Mouse (Mus musculus) midbrain, embryonic 15.5 days (tissue): Measurements from ENCODE around the gene Mtnr1a. TPM values are rescaled to one million over a fixed set of nuclear protein-coding genes. Genes with fewer than 3 reads are reported as not detected.
"Not testable (repeated sequence)": the region's sequence is repeated elsewhere in the genome, so short reads cannot be mapped to it uniquely, and the experiment has no call there.

ENCODE experiments used
- ATAC-seq: fragments of 200-750 bp; cut with Nextera tagmentation; replicated peaks from 2 replicates; pipeline ENCODE4 v1.8.0; 2017; ENCODE audit warnings: moderate TSS enrichment
- H3K27ac ChIP-seq: fragments of 300-500 bp; sonication (generic); 2 replicates; pipeline ENCODE4 v1.5.1; 2015; ENCODE audit warnings: mild to moderate bottlenecking, inconsistent platforms
- H3K27me3 ChIP-seq: fragments of 300-500 bp; sonication (generic); replicated peaks from 2 replicates; pipeline ENCODE4 v1.6.1; 2015; ENCODE audit warnings: inconsistent platforms
- H3K36me3 ChIP-seq: fragments of 300-500 bp; sonication (generic); replicated peaks from 2 replicates; pipeline ENCODE4 v1.6.1; 2015; ENCODE audit warnings: inconsistent platforms
- H3K4me1 ChIP-seq: fragments of 300-500 bp; sonication (generic); 2 replicates; pipeline ENCODE4 v1.6.1; 2015; ENCODE audit warnings: inconsistent platforms
- H3K4me2 ChIP-seq: fragments of 300-500 bp; sonication (generic); 2 replicates; pipeline ENCODE4 v1.6.1; 2015; ENCODE audit warnings: inconsistent platforms, mild to moderate bottlenecking, moderate library complexity
- H3K4me3 ChIP-seq: fragments of 300-500 bp; sonication (generic); 2 replicates; pipeline ENCODE4 v1.5.1; 2015; ENCODE audit warnings: mild to moderate bottlenecking, inconsistent platforms
- H3K9ac ChIP-seq: fragments of 300-500 bp; sonication (generic); 2 replicates; pipeline ENCODE4 v1.6.1; 2015; ENCODE audit warnings: mild to moderate bottlenecking, inconsistent platforms
- H3K9me3 ChIP-seq: fragments of 300-500 bp; sonication (generic); 2 replicates; pipeline ENCODE4 v1.6.1; 2016; ENCODE audit warnings: inconsistent platforms
- WGBS: fragments of 180-500 bp; shearing (Covaris S2); methylation state at CpG from one replicate; pipeline ENCODE4 v1.1.7; 2015; ENCODE audit warnings: mixed read lengths; 5-methylcytosine and 5-hydroxymethylcytosine counted together
- polyA plus RNA-seq: library from polyadenylated mRNA; unstranded; fragments of >200 nt; fragmentation: Nextera tagmentation; extraction: Ambion mirVana; gene quantifications from 2 replicates; pipeline ENCODE4 v1.2.1, GENCODE M21; 2015

Mtnr1a gene
- polyA plus RNA-seq, 1 experiment from 2014 or later: 0.45 TPM

- Histone ChIP-seq H3K27me3 (no peaks in the 10 kb centered on the region), H3K27ac (no peak overlapping the region), H3K9me3 (no peaks in the 10 kb centered on the region), H3K4me2 (no peak overlapping the region), H3K9ac (no peak overlapping the region), H3K4me3 (no peak overlapping the region), H3K36me3 (0 out of 2 replicates have a peak, but pooled peaks cover 4% of the 10 kb centered on the region), H3K4me1 (no peaks in the 10 kb centered on the region)
- WGBS: 24% methylated on average over 3 of the region's 3 CpGs
- no peak for ATAC-seq
Measured at GRCm38 (mm10) chr8:45056810-45057209, 12.1 kb upstream of the Mtnr1a start.

DNA sequence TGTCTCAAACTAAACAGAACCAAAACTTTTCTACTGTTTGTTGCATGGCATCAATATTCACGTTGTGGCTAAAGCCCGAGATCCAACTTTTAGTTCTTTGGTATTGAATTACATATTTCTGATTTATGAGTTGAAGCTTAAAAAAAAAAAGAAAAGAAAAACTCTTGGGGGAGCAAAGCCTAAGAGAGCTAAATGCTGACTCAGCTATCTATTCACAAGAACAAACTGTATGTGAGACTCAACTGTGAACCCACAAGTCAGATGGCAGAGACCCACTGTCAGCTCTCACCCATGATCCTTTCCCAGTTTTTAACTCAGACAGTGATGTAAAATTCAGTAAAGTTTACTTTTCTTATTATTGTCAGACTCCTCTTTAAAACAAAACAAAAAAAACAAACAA is 8.9 kb upstream of the Mtnr1a start:
- no peaks in the 10 kb centered on the region for H3K36me3 ChIP-seq
- H3K4me1 ChIP-seq: no peaks in the 10 kb centered on the region
- ATAC-seq: no peak
- no peak overlapping the region for H3K9ac ChIP-seq
- no peak overlapping the region for H3K4me3 ChIP-seq
- no peak overlapping the region for H3K27ac ChIP-seq
- H3K4me2 ChIP-seq: no peak overlapping the region
- 95% methylated on average over 2 of the region's 2 CpGs for WGBS
- no peaks in the 10 kb centered on the region for H3K9me3 ChIP-seq
- H3K27me3 ChIP-seq: no peaks in the 10 kb centered on the region

DNA sequence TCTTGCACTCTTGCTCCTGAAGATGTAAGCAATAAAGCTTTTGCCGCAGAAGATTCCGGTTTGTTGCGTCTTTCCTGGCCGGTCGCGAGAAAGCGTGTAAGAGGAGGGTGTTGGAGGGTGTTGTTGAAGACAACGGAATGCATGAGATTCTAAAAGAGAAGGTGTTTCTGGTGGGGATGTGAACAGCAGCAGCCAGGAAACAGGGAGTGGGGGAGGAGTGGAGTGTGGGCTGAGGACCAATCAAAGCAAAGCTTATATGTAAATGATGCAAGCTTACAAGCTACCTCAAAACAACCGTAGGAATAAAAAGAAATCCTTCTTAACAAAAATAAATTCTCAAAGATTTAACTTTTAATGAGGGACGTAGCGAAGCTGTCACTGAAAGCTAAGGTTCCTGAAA is 6.6 kb upstream of the Mtnr1a start:
- WGBS: 92% methylated on average over 11 of the region's 11 CpGs
- Histone ChIP-seq H3K4me1 (no peaks in the 10 kb centered on the region), H3K9me3 (no peaks in the 10 kb centered on the region), H3K4me2 (no peak overlapping the region), H3K9ac (no peak overlapping the region), H3K27ac (no peak overlapping the region), H3K27me3 (no peaks in the 10 kb centered on the region), H3K4me3 (no peak overlapping the region), H3K36me3 (no peaks in the 10 kb centered on the region)
- no peak for ATAC-seq

GRCm38 (mm10) chr8:45062982-45063924 is 5.7 kb upstream of the Mtnr1a start:
- Histone ChIP-seq H3K4me3 (no peak overlapping the region), H3K4me1 (no peaks in the 10 kb centered on the region), H3K27me3 (no peaks in the 10 kb centered on the region), H3K9ac (no peak overlapping the region), H3K9me3 (no peaks in the 10 kb centered on the region), H3K27ac (no peak overlapping the region), H3K4me2 (no peak overlapping the region), H3K36me3 (no peaks in the 10 kb centered on the region)
- 80% methylated on average over 25 of the region's 25 CpGs for WGBS
- no peak for ATAC-seq

- H3K4me1 ChIP-seq: peaks cover 5% of the 10 kb centered on the region
- ATAC-seq: 0 out of 2 replicates have a peak, but pooled peaks have one; percentile 22
Measured at GRCm38 (mm10) chr8:45064197-45064869, 4.6 kb upstream of the Mtnr1a start.

DNA sequence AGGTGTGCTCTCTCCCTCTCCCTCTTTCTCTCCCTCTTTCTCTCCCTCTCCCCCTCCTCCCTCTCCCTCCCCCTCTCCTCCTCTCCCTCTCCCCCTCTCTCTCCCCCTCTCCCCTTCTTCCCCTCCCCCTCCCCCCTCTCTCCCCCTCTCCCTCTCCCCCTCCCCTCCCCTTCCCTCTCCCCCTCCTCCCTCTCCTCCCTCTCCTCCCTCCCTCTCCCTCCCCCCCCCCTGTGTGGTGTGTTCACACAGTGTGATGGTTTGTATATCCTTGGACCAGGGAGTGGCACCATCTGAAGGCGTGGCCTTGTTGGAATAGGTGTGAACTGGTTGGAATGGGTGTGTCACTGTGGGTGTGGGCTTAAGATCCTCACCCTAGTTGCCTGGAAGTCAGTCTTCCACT is 3.5 kb upstream of the Mtnr1a start:
- WGBS: 100% methylated on average over 1 of the region's 1 CpGs
- not testable (repeated sequence) for H3K9ac ChIP-seq, H3K4me2 ChIP-seq, H3K36me3 ChIP-seq, H3K4me1 ChIP-seq, H3K27ac ChIP-seq, H3K9me3 ChIP-seq, H3K4me3 ChIP-seq, ATAC-seq, H3K27me3 ChIP-seq

More at GRCm38 (mm10) chr8:45064197-45064869, 4.6 kb upstream of the Mtnr1a start:
- H3K9me3 ChIP-seq: no peaks in the 10 kb centered on the region
- H3K9ac ChIP-seq: no peak overlapping the region
- no peak overlapping the region for H3K4me3 ChIP-seq
- WGBS: 23% methylated on average over 8 of the region's 8 CpGs
- no peak overlapping the region for H3K4me2 ChIP-seq
- H3K27me3 ChIP-seq: no peaks in the 10 kb centered on the region
- H3K36me3 ChIP-seq: no peaks in the 10 kb centered on the region
- H3K27ac ChIP-seq: no peak overlapping the region

- H3K27ac ChIP-seq: no peak overlapping the region
- 90% methylated on average over 8 of the region's 8 CpGs for WGBS
- no peaks in the 10 kb centered on the region for H3K27me3 ChIP-seq
- H3K4me3 ChIP-seq: no peak overlapping the region
- no peak overlapping the region for H3K4me2 ChIP-seq
- peaks cover 5% of the 10 kb centered on the region for H3K4me1 ChIP-seq
- H3K9ac ChIP-seq: no peak overlapping the region
- no peaks in the 10 kb centered on the region for H3K36me3 ChIP-seq
- no peaks in the 10 kb centered on the region for H3K9me3 ChIP-seq
- ATAC-seq: no peak
Measured at GRCm38 (mm10) chr8:45070949-45071348, 2.0 kb downstream of the Mtnr1a start.

DNA sequence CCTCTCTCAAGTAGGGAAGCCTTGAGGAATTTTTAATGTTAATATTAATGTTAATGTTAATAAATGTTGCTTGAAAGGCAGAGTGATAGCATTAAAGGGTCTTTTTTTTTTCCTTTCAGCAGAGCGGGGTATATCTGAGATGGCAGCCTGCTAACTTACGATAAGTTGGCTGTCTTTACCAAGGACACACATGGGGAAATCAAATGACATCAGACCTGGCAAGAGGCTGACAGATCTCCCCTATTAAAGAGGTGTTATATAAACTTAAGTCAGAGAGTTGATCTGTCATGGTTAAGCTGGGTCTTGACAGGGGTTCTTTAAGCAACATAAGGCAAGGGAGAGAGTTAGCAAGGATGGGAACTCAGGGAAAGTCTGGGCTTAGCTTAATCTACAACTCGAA is 11.9 kb downstream of the Mtnr1a start:
- no peaks in the 10 kb centered on the region for H3K36me3 ChIP-seq
- no peak overlapping the region for H3K9ac ChIP-seq
- H3K4me2 ChIP-seq: no peak overlapping the region
- no peaks in the 10 kb centered on the region for H3K9me3 ChIP-seq
- no peak for ATAC-seq
- H3K4me1 ChIP-seq: no peaks in the 10 kb centered on the region
- WGBS: 90% methylated on average over 3 of the region's 3 CpGs
- H3K27me3 ChIP-seq: no peaks in the 10 kb centered on the region
- no peak overlapping the region for H3K4me3 ChIP-seq
- H3K27ac ChIP-seq: no peak overlapping the region

DNA sequence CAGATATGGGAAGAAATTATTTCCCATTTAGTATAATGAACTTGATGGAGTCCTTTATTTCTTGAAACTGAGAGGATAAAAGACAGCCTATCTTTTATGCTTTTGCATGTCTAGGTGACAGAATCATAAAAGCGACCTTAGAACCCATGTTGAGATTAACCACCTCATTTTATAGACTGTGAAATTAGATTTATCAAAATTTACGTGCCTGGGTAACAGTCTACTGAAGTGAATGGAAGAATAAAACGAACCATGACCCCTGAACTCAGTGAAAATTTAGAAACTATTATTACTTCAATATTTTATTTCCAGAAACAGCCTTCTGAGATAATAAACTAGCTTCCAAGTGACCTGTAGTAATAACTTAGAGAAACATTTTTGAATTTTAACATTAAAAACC is 24.7 kb downstream of the Mtnr1a start:
- Histone ChIP-seq H3K27me3 (no peaks in the 10 kb centered on the region), H3K4me1 (no peaks in the 10 kb centered on the region), H3K4me2 (no peak overlapping the region), H3K9ac (no peak overlapping the region), H3K9me3 (no peaks in the 10 kb centered on the region), H3K27ac (no peak overlapping the region), H3K36me3 (no peaks in the 10 kb centered on the region), H3K4me3 (no peak overlapping the region)
- 71% methylated on average over 3 of the region's 3 CpGs for WGBS
- ATAC-seq: no peak

DNA sequence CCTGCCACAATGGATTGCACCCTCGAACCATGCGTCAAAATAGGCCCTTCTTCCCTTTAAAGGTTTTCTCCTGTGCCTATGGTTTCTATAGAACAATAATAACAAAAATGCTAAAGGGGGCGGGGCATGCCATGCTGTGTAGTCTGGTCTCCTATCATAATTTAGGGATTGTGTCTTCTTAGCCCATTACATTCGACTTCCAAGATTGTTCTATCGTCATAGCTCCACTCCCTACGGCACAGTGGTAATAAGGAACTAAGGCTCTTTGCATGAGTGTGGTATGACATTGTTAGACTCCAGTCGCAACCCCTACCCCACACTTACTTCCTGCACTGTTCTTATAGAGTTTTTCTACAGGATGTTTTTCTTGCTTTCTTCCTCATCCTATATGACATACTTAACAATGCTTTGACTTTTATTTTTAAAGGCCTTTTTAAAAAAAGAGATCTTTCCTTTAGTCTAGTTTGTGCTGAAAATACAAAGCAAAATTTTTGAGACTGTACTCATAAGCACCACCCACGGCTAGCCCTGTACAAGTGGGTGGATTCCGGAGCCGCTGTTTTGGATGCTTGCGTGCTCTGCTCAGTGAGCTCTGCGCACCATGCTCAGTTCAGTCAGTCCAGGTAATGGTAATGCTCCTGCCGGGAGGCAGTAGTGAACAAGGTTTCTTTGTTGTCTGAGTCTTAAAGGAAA is 40.6 kb downstream of the Mtnr1a start:
- peak; percentile 89 for ATAC-seq
- Histone ChIP-seq H3K4me1 (peaks cover 13% of the 10 kb centered on the region; the same call in 1 of the 2 replicates), H3K27ac (0 out of 2 replicates have a peak overlapping the region, but pooled peaks have one; percentile 11), H3K27me3 (peaks cover 3% of the 10 kb centered on the region; the same call in 1 of the 2 replicates), H3K9me3 (no peaks in the 10 kb centered on the region), H3K36me3 (no peaks in the 10 kb centered on the region), H3K4me2 (peak overlapping the region; percentile 57), H3K9ac (peak overlapping the region; percentile 26; the same call in 1 of the 2 replicates), H3K4me3 (peak overlapping the region; percentile 32)
- 24% methylated on average over 13 of the region's 13 CpGs for WGBS

DNA sequence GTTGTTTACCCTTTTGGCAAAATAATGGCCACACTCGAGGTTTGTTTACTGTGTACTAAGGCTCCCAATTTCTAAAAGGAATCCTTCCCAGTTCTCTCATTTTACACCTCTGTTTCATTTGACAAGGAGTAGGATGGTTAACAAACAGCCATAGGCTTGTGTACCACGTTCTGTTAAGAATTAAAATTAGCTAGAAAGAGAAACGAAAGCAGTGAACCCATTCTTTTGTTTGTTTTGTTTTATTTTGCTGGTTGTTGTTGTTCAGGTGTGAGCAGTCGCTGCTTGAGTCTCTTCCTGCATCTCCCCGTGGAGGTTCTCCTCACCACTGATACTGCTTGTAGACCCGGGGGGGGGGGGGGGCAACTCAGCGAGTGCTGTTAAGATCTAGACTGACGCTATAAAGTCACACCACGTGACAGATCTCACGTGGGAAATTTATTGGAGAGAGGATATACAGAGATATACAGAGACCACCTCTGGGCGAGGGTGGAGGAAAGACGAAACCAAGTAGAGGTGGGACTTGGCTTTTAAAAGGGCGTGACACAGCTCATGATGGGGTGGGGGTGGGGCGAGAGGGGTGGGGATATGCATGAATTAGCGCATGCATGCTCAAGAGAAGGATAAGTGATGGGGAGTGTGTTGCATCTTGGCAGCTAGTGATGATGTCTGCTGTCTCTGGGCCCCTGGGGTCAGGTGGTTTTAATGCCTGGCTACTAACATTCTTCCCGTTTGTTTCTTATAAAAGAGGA is 41.3 kb downstream of the Mtnr1a start:
- Histone ChIP-seq H3K9ac (peak overlapping the region; percentile 17; the same call in 1 of the 2 replicates), H3K36me3 (no peaks in the 10 kb centered on the region), H3K27ac (0 out of 2 replicates have a peak overlapping the region, but pooled peaks have one; percentile 11), H3K4me3 (peak overlapping the region; percentile 32), H3K4me2 (peak overlapping the region; percentile 57), H3K27me3 (peaks cover 3% of the 10 kb centered on the region; the same call in 1 of the 2 replicates), H3K9me3 (no peaks in the 10 kb centered on the region), H3K4me1 (peaks cover 13% of the 10 kb centered on the region; the same call in 1 of the 2 replicates)
- WGBS: 10% methylated on average over 16 of the region's 16 CpGs
- peak; percentile 70 for ATAC-seq
